Mouse (Mus musculus) spleen, adult 2 months (tissue): ENCODE data around the gene Chmp6. TPM values are rescaled to one million over a fixed set of nuclear protein-coding genes. Genes with fewer than 3 reads are reported as not detected.

Experiments used
- DNase-seq, 2 experiments: peaks; one replicate each; pipeline versions ENCODE4 v3.0.0 to v3.0.0-alpha.2; 2012 to 2021; ENCODE audit warnings: low spot score in 2 of 2, low read depth in 1 of 2
- H3K27ac ChIP-seq: fragments of 200-500 bp; 2 replicates; pipeline ENCODE4 v1.5.1; 2012; ENCODE audit warnings: low read length, inconsistent platforms; ENCODE audit not compliant: insufficient read depth
- H3K27me3 ChIP-seq: fragments of 200-500 bp; 2 replicates; pipeline ENCODE4 v1.6.1; 2012; ENCODE audit warnings: mild to moderate bottlenecking, moderate library complexity, low read length, inconsistent platforms; ENCODE audit not compliant: control insufficient read depth, insufficient read depth
- H3K36me3 ChIP-seq: fragments of 200-500 bp; 2 replicates; pipeline ENCODE4 v1.6.1; 2012; ENCODE audit warnings: mild to moderate bottlenecking, low read length, inconsistent platforms; ENCODE audit not compliant: control insufficient read depth, insufficient read depth
- H3K4me1 ChIP-seq: fragments of 200-500 bp; 2 replicates; pipeline ENCODE4 v1.6.1; 2011; ENCODE audit warnings: inconsistent platforms; ENCODE audit not compliant: control insufficient read depth, insufficient read depth, insufficient read length
- H3K4me3 ChIP-seq: fragments of 200-500 bp; 2 replicates; pipeline ENCODE4 v1.5.1; 2011; ENCODE audit warnings: mild to moderate bottlenecking, inconsistent platforms; ENCODE audit not compliant: insufficient read depth, insufficient read length; ENCODE audit errors: extremely low read depth
- CTCF ChIP-seq: fragments of 200-500 bp; IDR thresholded peaks from 2 replicates; pipeline ENCODE4 v1.5.1; 2011; ENCODE audit warnings: mild to moderate bottlenecking, inconsistent platforms; ENCODE audit not compliant: insufficient read depth, insufficient read length, insufficient replicate concordance; ENCODE audit errors: extremely low read depth
- POLR2A ChIP-seq: fragments of 200-500 bp; IDR thresholded peaks from 2 replicates; pipeline ENCODE4 v1.6.1; 2011; ENCODE audit warnings: low read depth, low read length, inconsistent platforms
- WGBS: fragments of 180-500 bp; shearing (Covaris S2); methylation state at CpG from one replicate; pipeline ENCODE4 v1.1.7; 2018; 5-methylcytosine and 5-hydroxymethylcytosine counted together
- polyA plus RNA-seq: library from polyadenylated mRNA; depleted of rRNA; stranded (reverse); fragments of >200 nt; gene quantifications from 2 replicates; pipeline ENCODE4 v1.2.3, GENCODE M21; 2012

Chmp6 gene
- polyA plus RNA-seq, 1 experiment = 31.2 TPM

DNA sequence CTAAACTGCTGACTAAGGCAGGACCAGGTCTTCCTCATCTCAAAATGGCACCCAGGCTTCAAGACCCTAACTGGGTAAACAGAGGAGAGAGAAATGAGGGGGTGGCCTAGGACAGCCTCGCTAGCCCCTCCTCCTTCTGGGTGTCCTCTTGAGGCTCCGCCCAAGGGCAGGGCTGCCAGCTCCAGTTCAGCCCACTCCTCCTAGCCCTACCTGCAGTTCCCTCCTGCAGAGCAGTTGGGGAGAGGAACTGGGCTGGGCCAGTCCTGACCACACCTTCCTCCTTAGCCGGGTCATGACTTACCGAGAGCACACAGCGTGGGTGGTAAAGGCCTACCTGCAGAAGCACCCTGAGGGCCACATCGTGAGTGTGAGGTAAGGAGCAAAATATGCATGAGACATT lies 18.6 kb upstream of the Chmp6 start:
- no peak for TF ChIP-seq CTCF
- no peak for TF ChIP-seq POLR2A
- H3K4me3 ChIP-seq = no peak overlapping the region
- no peak overlapping the region for H3K27ac ChIP-seq
- no peaks in the 10 kb centered on the region for H3K27me3 ChIP-seq
- H3K4me1 ChIP-seq = peaks cover 16% of the 10 kb centered on the region; the same call in 1 of the 2 replicates
- WGBS = 33% methylated on average over 6 of the region's 6 CpGs
- peaks cover 11% of the 10 kb centered on the region for H3K36me3 ChIP-seq
- peak in 1 of 2 experiments; percentile 54 for DNase-seq

DNA sequence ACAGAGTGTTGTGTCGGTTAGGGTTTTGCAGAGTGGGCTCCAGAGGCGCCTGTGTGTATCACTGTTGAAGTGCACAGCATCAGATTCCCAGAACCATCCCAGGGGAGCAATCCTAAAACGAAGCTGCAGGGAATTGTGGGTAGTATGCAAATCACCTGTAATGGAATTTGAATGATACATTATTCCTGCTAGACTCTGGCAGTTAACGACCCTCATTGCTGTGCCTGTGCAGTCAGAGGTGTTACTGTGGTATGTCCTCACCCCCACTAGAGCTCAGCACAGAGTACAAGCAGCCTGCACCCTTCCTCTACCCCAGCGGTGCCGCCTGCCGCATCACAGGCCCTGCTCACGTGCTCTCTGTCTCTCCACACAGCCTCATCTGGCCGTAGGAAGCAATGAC lies 16.2 kb upstream of the Chmp6 start:
- H3K27me3 ChIP-seq = no peaks in the 10 kb centered on the region
- H3K4me1 ChIP-seq = peaks cover 16% of the 10 kb centered on the region; the same call in 1 of the 2 replicates
- no peak for DNase-seq
- no peak for TF ChIP-seq POLR2A
- TF ChIP-seq CTCF = no peak
- no peak overlapping the region for H3K27ac ChIP-seq
- H3K4me3 ChIP-seq = no peak overlapping the region
- peaks cover 6% of the 10 kb centered on the region for H3K36me3 ChIP-seq
- WGBS = 70% methylated on average over 9 of the region's 9 CpGs

GRCm38 (mm10) chr11:119898976-119899375 lies 14.3 kb upstream of the Chmp6 start:
- H3K36me3 ChIP-seq = peaks cover 6% of the 10 kb centered on the region
- no peak overlapping the region for H3K4me3 ChIP-seq
- no peak for TF ChIP-seq POLR2A
- no peak for TF ChIP-seq CTCF
- 92% methylated on average over 11 of the region's 11 CpGs for WGBS
- no peak for DNase-seq
- no peaks in the 10 kb centered on the region for H3K27me3 ChIP-seq
- H3K27ac ChIP-seq = no peak overlapping the region
- H3K4me1 ChIP-seq = peaks cover 16% of the 10 kb centered on the region; the same call in 1 of the 2 replicates

DNA sequence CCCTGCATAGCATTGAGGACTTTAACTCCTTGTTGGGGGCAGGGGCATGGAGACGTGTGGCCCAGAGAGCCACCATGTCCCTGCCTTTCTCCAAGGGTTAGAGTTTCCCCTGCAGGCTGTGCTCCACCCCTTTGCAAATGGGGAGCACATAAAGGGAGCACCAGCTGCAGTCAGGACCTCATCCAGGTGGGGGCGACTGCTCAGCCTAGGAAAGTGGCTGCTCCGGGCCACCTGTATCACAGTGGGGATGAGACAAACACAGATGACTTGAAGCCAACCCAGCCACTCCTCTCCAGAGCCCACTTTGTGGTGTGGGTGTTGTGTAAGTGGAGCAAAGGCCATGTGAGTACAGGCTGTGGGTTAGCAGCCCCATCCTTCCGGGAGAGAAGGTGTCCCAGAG lies 12.1 kb upstream of the Chmp6 start:
- no peak for DNase-seq
- H3K4me3 ChIP-seq = no peak overlapping the region

DNA sequence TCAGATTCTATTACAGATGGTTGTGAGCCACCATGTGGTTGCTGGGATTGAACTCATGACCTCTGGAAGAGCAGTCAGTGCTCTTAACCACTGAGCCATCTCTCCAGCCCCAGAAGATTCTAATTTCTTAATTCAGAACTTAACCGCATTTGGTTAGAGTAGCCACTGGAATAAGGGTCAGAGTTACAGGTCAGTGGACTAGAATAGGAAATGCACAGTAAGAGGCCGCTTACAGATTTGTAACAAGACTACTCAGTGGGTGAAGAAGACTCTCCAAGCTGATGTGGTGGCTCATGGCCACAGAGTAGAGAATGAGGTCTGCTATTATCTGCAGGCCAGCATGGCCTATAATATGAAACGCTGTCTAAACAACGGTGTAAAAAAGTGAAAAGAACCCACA lies 10.3 kb upstream of the Chmp6 start:
- 79% methylated on average over 4 of the region's 4 CpGs for WGBS
- H3K4me1 ChIP-seq = no peaks in the 10 kb centered on the region
- no peak for TF ChIP-seq POLR2A
- no peak for TF ChIP-seq CTCF
- H3K36me3 ChIP-seq = 0 out of 2 replicates have a peak, but pooled peaks cover 2% of the 10 kb centered on the region
- H3K27me3 ChIP-seq = no peaks in the 10 kb centered on the region
- no peak for DNase-seq
- H3K27ac ChIP-seq = no peak overlapping the region
- H3K4me3 ChIP-seq = no peak overlapping the region

More for the DNA sequence above, 12.1 kb upstream of the Chmp6 start:
- no peak overlapping the region for H3K27ac ChIP-seq
- 74% methylated on average over 4 of the region's 4 CpGs for WGBS
- H3K27me3 ChIP-seq = no peaks in the 10 kb centered on the region
- TF ChIP-seq POLR2A = no peak
- no peak for TF ChIP-seq CTCF
- peaks cover 5% of the 10 kb centered on the region for H3K36me3 ChIP-seq
- peaks cover 1% of the 10 kb centered on the region; the same call in 1 of the 2 replicates for H3K4me1 ChIP-seq

DNA sequence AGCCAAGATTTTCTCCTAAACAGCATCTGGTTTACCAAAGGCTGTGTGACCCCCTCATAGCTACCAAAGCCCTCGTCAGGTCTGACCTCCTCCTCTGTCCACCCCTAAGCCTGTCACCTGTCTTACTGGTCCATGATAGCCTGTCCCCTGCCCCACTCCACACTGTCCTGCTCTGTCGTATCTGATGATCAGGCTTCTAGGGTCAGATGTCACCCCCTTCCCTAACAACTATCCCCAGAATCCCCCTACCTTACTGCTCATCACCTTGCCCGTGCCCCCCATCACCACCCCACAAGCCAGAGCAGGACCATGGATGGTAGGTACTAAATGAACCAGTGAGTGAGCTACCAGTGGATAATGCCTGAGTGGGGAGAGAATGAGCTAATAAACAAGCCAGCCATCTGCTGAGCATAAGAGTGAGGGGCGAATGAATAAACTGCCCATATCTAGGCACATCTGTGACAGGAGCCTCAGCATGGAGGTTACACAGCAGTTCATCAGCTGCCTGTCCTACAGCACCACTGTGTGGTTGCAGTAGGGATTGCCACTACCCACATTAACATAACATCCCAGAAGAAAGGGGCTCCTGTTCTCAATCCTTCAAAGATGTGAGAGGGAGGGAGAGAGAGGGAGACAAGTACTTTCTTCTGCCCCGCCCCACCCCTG lies 8.5 kb upstream of the Chmp6 start:
- TF ChIP-seq POLR2A (no peak), CTCF (peak; percentile 82; the same call in 1 of the 2 replicates)
- Histone ChIP-seq H3K27me3 (no peaks in the 10 kb centered on the region), H3K36me3 (no peaks in the 10 kb centered on the region), H3K27ac (no peak overlapping the region), H3K4me1 (no peaks in the 10 kb centered on the region), H3K4me3 (no peak overlapping the region)
- WGBS = 47% methylated on average over 5 of the region's 5 CpGs
- DNase-seq = peak in 1 of 2 experiments; percentile 61

DNA sequence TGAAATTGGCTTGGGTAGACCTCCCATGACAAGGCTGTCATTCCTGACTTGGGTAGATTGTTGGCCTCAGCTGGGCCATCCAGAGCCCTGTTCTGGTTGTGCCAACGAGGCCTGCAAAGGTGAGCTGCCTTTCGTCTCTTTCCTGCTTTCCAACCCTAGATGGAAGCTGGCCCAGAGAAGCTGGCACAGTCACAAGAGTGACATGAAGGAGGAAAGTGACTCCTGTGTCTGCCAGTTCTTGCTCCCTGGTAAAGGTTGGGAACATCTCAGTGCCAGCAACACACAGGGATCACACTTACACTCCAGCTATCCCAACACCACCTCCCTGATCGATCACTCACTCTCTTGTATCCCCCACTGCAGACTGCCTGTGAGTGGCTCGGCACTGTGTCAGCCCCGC lies 7.4 kb upstream of the Chmp6 start:
- H3K27me3 ChIP-seq = no peaks in the 10 kb centered on the region
- H3K36me3 ChIP-seq = no peaks in the 10 kb centered on the region
- H3K4me1 ChIP-seq = no peaks in the 10 kb centered on the region
- no peak for TF ChIP-seq CTCF
- no peak for TF ChIP-seq POLR2A
- H3K4me3 ChIP-seq = no peak overlapping the region
- no peak overlapping the region for H3K27ac ChIP-seq
- no peak for DNase-seq
- WGBS = 92% methylated on average over 5 of the region's 5 CpGs
